Mouse (Mus musculus) neural tube, embryonic 11.5 days (tissue): ENCODE measurements around the gene Scamp4. TPM values are rescaled to one million over a fixed set of nuclear protein-coding genes. Genes with fewer than 3 reads are reported as not detected.

ENCODE experiments used
- microRNA-seq: library from miRNA; unstranded; fragments of <30 nt; microRNA quantifications from one replicate; pipeline ENCODE4, GENCODE M21; 2016
- polyA plus RNA-seq: library from polyadenylated mRNA; unstranded; fragments of >200 nt; fragmentation: Nextera tagmentation; extraction: Ambion mirVana; gene quantifications from 2 replicates; pipeline ENCODE4 v1.2.1, GENCODE M21; 2014

Gene Scamp4
- polyA plus RNA-seq, 1 experiment from 2014 or later, result 77.7 TPM

Small RNAs within 50 kb of the gene (microRNA-seq; reads per million reads assigned to microRNA genes)
- not detected for gene Mir6912

Other genes starting within 250 kb of the Scamp4 start
- gene Plk5, start 246.4 kb upstream of the Scamp4 start, polyA plus RNA-seq, result 0.17 TPM in 1 of 2 replicates, not detected in the other
- gene Mex3d, start 215.2 kb upstream of the Scamp4 start, polyA plus RNA-seq, result 12.6 and 15.5 TPM in 2 replicates
- 262 and 271 TPM in 2 replicates for gene Mbd3, start 203.3 kb upstream of the Scamp4 start, polyA plus RNA-seq
- gene Uqcr11, start 196.0 kb upstream of the Scamp4 start, polyA plus RNA-seq, result 494 and 521 TPM in 2 replicates
- gene Tcf3, start 169.2 kb upstream of the Scamp4 start, polyA plus RNA-seq, result 177 and 178 TPM in 2 replicates
- 1.3 and 1.4 TPM in 2 replicates for gene Onecut3, start 108.0 kb upstream of the Scamp4 start, polyA plus RNA-seq
- gene Atp8b3, start 63.7 kb upstream of the Scamp4 start, polyA plus RNA-seq, result 0.84 and 0.96 TPM in 2 replicates
- 30.7 and 31.4 TPM in 2 replicates for gene Rexo1, start 41.3 kb upstream of the Scamp4 start, polyA plus RNA-seq
- 4.5 and 5.5 TPM in 2 replicates for gene Klf16, start 25.6 kb upstream of the Scamp4 start, polyA plus RNA-seq
- 119 and 120 TPM in 2 replicates for gene Abhd17a, start 12.5 kb upstream of the Scamp4 start, polyA plus RNA-seq
- 8.0 and 10.9 TPM in 2 replicates for gene Adat3, start within 50 bp of the Scamp4 start, polyA plus RNA-seq
- 2.4 and 3.1 TPM in 2 replicates for gene Gm49322, start 3.1 kb downstream of the Scamp4 start, polyA plus RNA-seq
- gene Csnk1g2, start 20.0 kb downstream of the Scamp4 start, polyA plus RNA-seq, result 117 TPM in 2 replicates
- 71.1 and 78.8 TPM in 2 replicates for gene Btbd2, start 54.2 kb downstream of the Scamp4 start, polyA plus RNA-seq
- gene Mknk2, start 75.2 kb downstream of the Scamp4 start, polyA plus RNA-seq, result 79.5 and 85.5 TPM in 2 replicates
- gene Mob3a, start 99.1 kb downstream of the Scamp4 start, polyA plus RNA-seq, result 58.9 and 60.3 TPM in 2 replicates
- 10.6 and 11.5 TPM in 2 replicates for gene Izumo4, start 99.3 kb downstream of the Scamp4 start, polyA plus RNA-seq
- 69.3 and 79.1 TPM in 2 replicates for gene Ap3d1, start 139.4 kb downstream of the Scamp4 start, polyA plus RNA-seq
- gene Dot1l, start 152.3 kb downstream of the Scamp4 start, polyA plus RNA-seq, result 23.9 and 24.3 TPM in 2 replicates
- gene Sf3a2, start 195.3 kb downstream of the Scamp4 start, polyA plus RNA-seq, result 96.6 and 101 TPM in 2 replicates
- 150 and 153 TPM in 2 replicates for gene Plekhj1, start 195.8 kb downstream of the Scamp4 start, polyA plus RNA-seq
- gene Amh, start 202.4 kb downstream of the Scamp4 start, polyA plus RNA-seq, result not detected in 2 replicates
- gene Jsrp1, start 210.6 kb downstream of the Scamp4 start, polyA plus RNA-seq, result 1.6 and 1.9 TPM in 2 replicates
- 1,810 and 1,847 TPM in 2 replicates for gene Oaz1, start 223.8 kb downstream of the Scamp4 start, polyA plus RNA-seq
- gene Lingo3, start 241.2 kb downstream of the Scamp4 start, polyA plus RNA-seq, result 0.40 and 0.66 TPM in 2 replicates